Mouse (Mus musculus) G1E-ER4 (cell line): Measurements from ENCODE around the gene Dscam. TPM values are rescaled to one million over a fixed set of nuclear protein-coding genes. Genes with fewer than 3 reads are reported as not detected.

ENCODE experiments used
- GATA1 ChIP-seq: IDR thresholded peaks from one replicate; pipeline ENCODE4 v1.8.0; 2012; ENCODE audit warnings: low read length, inconsistent platforms
- polyA plus RNA-seq: library from polyadenylated mRNA; stranded (reverse); fragments of >175 nt; gene quantifications from 2 replicates; pipeline ENCODE4 v1.2.3, GENCODE M21; 2012

Gene Dscam
- polyA plus RNA-seq, 1 experiment = not detected

DNA sequence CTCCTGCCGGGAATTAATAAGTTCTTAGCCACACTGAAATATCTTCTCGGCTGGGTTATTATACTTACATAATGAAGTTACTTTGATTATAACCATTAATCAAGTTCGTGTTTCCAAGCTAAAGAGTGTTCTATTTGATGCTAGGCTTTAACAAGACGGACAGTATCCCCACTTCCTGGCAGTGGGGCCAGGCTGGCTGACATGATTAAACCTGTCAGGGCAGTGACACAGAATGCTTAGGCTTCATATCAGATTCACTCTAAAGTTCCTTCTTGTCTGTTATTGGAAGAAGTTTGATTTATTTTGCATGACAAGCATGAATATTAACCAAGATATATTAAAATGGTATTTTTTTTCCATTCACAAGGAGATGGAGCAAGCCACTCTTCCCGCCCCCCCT, 446.0 kb downstream of the Dscam start:
- TF ChIP-seq GATA1 = no peak

DNA sequence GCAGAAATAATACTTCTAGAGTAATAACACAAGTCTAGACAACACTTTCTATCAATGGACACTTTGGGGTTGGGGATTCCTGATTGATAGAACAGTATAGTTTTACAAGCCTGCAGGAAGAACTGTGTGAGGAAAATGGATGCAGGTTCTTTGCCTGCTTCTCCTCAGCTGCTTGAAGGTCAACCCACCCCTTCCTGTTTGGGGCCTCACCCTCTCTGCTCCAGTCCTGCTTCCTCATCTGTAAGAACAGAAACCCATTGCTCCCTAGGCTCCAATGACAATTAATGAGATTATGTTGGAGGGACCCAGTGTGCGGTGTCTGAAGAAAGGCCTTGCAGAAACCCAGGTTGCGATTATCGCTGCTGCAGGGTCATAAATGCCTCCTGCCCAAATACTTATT, 446.4 kb downstream of the Dscam start:
- no peak for TF ChIP-seq GATA1

DNA sequence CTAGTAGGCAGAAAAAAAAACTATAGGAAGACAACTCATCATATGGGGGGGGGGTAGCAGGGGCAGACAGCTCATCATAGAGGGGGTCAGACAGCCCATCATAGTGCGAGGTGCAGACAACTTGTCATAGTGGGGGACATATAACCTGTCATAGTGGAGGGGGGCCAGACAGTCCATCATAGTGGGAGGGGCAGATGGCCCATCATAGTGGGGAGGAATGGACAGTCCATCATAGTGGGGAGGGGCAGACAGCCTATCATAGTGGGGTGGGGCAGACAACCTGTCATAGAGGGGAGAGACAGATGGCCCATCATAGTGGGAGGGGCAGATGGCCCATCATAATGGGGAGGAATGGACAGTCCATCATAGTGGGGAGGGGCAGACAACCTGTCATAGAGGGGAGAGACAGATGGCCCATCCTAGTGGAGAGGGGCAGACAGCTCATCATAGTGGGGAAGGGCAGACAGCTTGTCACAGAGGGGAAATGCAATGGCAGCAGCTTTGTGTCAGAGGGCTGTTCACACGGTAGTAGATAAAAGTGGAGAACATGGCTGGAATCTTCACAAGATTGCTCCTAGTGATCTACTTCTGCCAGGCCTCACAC, 447.4 kb downstream of the Dscam start:
- no peak for TF ChIP-seq GATA1

- no peak for TF ChIP-seq GATA1
Measured at GRCm38 (mm10) chr16:96722135-96722534, 448.4 kb downstream of the Dscam start.

DNA sequence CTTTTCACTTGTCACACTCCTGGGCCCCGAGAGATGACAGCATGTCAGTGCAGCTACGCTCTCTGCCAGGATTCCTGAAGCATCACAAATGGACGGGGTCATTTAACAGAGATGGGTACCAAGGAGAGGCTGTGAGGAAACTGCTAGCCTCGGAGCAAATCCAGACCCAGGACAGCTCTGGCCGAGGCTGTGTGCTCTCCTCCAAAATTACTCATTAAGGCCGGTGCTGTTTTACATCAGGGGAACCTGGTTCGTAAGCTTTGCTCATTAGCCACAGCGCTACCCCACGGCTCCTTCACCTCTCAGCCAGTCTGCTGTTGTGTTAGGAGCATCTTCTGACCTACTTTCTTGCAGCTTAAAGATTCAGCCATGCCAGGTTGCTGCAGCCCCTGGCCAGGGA, 449.3 kb downstream of the Dscam start:
- TF ChIP-seq GATA1 = no peak

GRCm38 (mm10) chr16:96720666-96721065, 449.9 kb downstream of the Dscam start:
- TF ChIP-seq GATA1 = no peak

DNA sequence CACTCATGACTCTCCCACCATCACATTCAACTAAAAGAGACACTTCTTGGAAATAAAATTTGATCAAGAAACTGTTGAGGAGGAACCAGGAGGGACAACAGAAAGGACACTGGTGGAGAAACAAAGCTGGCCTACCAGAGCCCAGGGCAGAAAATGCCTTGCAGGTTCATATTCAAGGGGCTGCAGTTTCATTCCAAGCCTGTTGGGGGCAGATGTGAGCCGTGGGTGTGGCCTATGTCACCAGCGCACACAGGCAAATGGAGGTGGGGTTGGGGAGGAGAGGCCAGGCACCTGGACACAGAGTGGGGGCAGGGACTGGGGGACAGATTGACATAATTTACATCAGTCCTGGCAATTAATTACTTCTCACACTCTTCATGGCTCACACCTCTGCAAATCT, 452.3 kb downstream of the Dscam start:
- TF ChIP-seq GATA1 = no peak

- TF ChIP-seq GATA1 = no peak
Measured at GRCm38 (mm10) chr16:96716633-96717032, 453.9 kb downstream of the Dscam start.

DNA sequence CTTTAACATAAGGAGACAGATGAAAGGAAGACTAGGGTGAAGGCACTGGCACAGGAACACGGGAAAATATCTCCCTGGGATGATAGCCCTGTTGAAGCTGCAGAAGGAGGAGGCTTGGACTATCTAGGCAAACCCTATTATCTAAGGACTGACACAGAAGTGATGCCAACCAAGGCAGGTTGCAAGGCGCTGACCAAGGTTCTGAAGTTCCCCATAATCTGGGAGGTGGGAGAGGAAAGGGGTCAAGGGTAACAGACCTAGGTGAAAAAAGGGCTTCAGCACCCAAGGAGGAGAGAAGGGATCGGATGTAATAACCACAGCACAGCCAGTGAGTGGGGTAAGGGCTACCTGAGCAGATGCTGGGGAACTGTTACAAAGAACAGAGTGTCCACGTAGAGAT, 458.6 kb downstream of the Dscam start:
- TF ChIP-seq GATA1 = no peak

GRCm38 (mm10) chr16:96700551-96700950, 470.0 kb downstream of the Dscam start:
- no peak for TF ChIP-seq GATA1

DNA sequence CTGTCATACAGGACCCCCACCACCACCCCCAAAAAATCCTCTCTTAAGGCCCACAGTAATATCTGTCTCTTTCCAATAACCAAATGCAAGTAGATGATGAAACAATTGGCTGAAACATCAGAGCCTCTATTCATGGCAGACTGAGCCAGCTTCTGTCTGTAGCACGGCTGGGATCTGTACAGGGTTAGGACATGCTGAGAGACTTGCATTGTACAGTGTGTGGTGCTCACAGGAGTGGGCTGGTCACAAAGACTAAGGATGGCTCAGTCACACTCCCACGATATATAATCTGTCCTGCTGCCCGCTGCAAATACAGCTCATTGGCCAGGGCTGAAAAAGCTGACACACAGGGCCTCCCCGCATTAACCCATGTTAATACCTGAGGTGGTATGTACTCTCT, 474.7 kb downstream of the Dscam start:
- TF ChIP-seq GATA1 = no peak

DNA sequence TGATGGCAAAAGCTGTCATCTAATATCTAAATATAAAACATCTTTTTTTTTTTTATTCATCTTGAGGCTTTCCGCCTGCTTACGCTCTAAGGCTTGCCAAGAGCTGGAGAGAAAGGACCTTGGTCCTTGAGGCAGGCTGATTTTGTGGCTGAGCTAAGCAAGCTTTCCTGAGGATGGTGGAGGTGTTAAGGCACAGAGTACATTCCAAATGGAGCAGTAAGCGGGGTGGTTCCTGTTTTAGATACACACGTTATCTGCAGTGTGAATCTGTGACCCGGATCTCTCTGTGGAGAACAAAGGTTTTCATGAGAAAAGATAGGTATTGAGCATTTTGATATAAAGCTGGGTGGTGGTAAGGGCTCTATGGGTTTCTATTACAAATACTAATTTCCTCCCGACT, 479.0 kb downstream of the Dscam start:
- no peak for TF ChIP-seq GATA1

GRCm38 (mm10) chr16:96690052-96690451, 480.5 kb downstream of the Dscam start:
- no peak for TF ChIP-seq GATA1

- TF ChIP-seq GATA1 = no peak
Measured at GRCm38 (mm10) chr16:96689419-96689818, 481.1 kb downstream of the Dscam start.

DNA sequence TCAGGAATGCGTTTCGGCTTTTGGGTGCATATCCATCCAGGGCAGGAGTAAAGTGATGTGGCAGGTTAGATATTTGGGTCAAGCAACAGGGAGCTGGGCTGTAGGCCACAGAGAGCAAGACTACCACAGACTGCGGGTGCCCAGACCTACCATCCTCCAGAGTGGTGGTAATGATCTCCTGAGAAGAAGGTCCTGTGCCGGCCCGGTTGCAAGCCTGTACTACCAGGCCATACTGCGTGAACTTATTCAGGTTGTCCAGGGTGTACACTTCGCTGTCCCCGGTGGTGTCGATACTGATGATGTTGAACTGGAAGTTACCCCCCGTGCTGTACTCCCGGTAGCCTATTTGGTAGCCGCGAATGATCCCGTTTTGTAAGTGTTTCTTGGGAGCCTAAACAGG, 485.5 kb downstream of the Dscam start:
- TF ChIP-seq GATA1 = no peak

- TF ChIP-seq GATA1 = no peak
Measured at GRCm38 (mm10) chr16:96684581-96684980, 486.0 kb downstream of the Dscam start.

DNA sequence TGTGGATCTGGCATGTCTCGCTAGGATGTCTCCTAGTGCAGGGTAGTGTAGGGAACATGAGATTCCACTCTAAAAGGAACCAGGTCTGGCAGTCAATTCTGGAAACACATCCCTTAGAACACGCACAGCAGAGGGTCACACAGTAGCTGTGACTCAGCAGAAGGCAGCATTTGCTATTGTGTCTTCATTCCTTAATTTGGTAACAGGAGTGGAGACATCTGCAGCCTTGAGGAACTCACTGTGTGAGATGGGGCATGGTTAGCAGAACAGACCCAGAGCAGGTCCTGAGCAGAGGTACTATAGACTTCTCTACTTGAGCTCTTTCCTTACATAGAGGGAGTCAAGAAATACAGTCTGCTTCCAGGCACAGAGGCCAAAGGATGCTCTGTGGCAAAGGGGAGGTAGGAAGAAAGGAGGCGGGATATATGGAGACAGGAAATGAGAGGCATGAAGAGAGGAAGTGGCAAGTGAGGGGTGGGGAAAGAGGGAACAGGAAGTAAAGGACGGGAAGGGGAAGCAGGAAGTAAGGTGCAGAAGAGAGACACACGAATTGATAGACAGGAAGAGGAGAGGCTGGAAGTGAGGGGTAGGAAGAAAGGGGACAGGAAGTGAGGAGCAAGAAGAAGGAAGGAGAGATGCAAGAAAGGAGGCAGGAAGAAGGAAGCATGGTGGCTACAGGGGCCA, 488.1 kb downstream of the Dscam start:
- TF ChIP-seq GATA1 = no peak
